Mouse (Mus musculus): ENCODE data around the gene Cacfd1.

Gene Cacfd1

GRCm38 (mm10) chr2:27027618-27028436 lies 18.1 kb downstream of the Cacfd1 start, which contains the start of gene Slc2a6:
Gene Slc2a6 (minus strand): TSS chr2:27027998.
- DNase-seq: peak; percentile 88

- no peak for DNase-seq
These were observed 18.8 kb downstream of the Cacfd1 start for GRCm38 (mm10) chr2:27028437-27029015.

- DNase-seq: no peak
These were observed 22.6 kb downstream of the Cacfd1 start for GRCm38 (mm10) chr2:27032361-27032760.

- DNase-seq: no peak
These were observed 26.3 kb downstream of the Cacfd1 start for GRCm38 (mm10) chr2:27036003-27036402.

GRCm38 (mm10) chr2:27037008-27037407 lies 27.3 kb downstream of the Cacfd1 start:
- DNase-seq: no peak

- DNase-seq: peak; percentile 87
These were observed 28.9 kb downstream of the Cacfd1 start for GRCm38 (mm10) chr2:27038596-27038995.

GRCm38 (mm10) chr2:27039286-27039685 lies 29.6 kb downstream of the Cacfd1 start:
- DNase-seq: no peak

- no peak for DNase-seq
These were observed 32.6 kb downstream of the Cacfd1 start for GRCm38 (mm10) chr2:27042131-27042844.

GRCm38 (mm10) chr2:27043461-27043860 lies 33.7 kb downstream of the Cacfd1 start:
- DNase-seq: peak; percentile 91

GRCm38 (mm10) chr2:27044166-27044565 lies 34.4 kb downstream of the Cacfd1 start:
- peak; percentile 28 for DNase-seq

GRCm38 (mm10) chr2:27044641-27045040 lies 34.9 kb downstream of the Cacfd1 start:
- no peak for DNase-seq

GRCm38 (mm10) chr2:27045979-27046770 lies 36.4 kb downstream of the Cacfd1 start:
- peak; percentile 79 for DNase-seq

- DNase-seq: no peak
These were observed 39.7 kb downstream of the Cacfd1 start for GRCm38 (mm10) chr2:27049408-27049807.

GRCm38 (mm10) chr2:27058251-27058650 lies 48.5 kb downstream of the Cacfd1 start:
- no peak for DNase-seq

- DNase-seq: no peak
These were observed 49.0 kb downstream of the Cacfd1 start for GRCm38 (mm10) chr2:27058751-27059150.

- no peak for DNase-seq
These were observed 49.5 kb downstream of the Cacfd1 start for GRCm38 (mm10) chr2:27059187-27059586.

GRCm38 (mm10) chr2:27067124-27067523 lies 57.4 kb downstream of the Cacfd1 start:
- DNase-seq: no peak

- DNase-seq: no peak
These were observed 58.3 kb downstream of the Cacfd1 start for GRCm38 (mm10) chr2:27067996-27068395.

GRCm38 (mm10) chr2:27069646-27070045 lies 59.9 kb downstream of the Cacfd1 start:
- no peak for DNase-seq

GRCm38 (mm10) chr2:27070247-27070813 lies 60.6 kb downstream of the Cacfd1 start:
- no peak for DNase-seq

All from lung, postnatal 14 days (tissue).